In the genomic region with DNA sequence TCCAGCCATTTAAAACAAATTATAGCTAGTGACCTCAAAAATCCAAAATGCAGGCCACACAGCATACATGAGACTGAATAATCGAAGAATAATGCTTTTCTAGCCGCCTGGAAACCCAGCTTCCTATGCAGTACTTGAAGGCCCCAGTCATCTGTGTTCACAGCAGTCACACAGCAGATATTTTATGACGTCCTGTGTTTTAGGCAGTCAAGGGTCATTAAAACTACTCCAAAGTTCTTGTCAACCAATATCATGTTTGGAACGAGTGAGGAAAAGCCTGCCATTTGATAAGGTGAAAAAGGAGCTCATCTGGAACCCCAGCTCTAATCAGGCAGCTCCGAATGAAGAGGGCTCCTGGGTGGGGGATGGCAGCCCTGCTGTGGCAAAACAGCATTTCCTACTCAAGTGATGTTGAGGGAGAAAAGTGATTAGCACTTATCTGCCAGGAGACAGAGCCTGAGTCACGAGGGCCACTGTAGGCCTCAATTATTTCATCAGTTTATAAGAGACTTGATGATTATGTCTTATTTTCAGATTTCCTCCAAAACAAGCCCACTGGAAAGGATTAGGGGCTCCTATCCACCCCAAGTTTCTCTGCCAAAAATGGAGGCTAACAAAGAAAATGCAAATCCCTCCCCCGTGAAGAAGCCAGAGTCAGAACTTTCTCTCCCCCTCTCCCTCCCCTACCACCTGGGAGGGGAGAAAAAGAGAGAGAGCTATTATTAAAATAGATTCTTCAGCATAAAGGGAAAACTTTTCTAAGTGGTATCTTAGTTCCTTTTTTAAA, we compare ENCODE assay signal across 8 mouse cellular contexts. TPM values are rescaled to one million over a fixed set of nuclear protein-coding genes. Genes with fewer than 3 reads are reported as not detected.
DNase-seq lines count a peak whose midpoint lies in the region; ATAC-seq and TF ChIP-seq lines count a peak whose summit lies in the region.

No protein-coding gene starts in this region.

- no peak for ATAC-seq in embryonic facial prominence, embryonic 13.5 days (ENCODE audit: insufficient number of reproducible peaks, insufficient read depth, low FRiP score, low TSS enrichment, low read depth)
- no peak for ATAC-seq in intestine, embryonic 16.5 days
- no peak for ATAC-seq in neural tube, embryonic 12.5 days (ENCODE audit: low FRiP score, low read depth)
- ATAC-seq in frontal cortex, adult (ENCODE audit: low TSS enrichment): no peak

- H3K27me3 ChIP-seq in embryonic facial prominence, embryonic 13.5 days: no peaks in the 10 kb centered on the region
- H3K27me3 ChIP-seq in intestine, embryonic 16.5 days (replicated peaks; ENCODE audit: control insufficient read depth, insufficient read depth, low read length): no peaks in the 10 kb centered on the region
- no peaks in the 10 kb centered on the region for H3K27me3 ChIP-seq in neural tube, embryonic 12.5 days (replicated peaks)

- no peak for TF ChIP-seq CTCF in lung, adult 2 months (IDR thresholded peaks at IDR 0.05; ENCODE audit: insufficient read depth, low read length)

- peak; percentile 40 for DNase-seq in lung, postnatal 36 days
- DNase-seq in lung, adult 2 months: no peak
- DNase-seq in urinary bladder, postnatal 10 days (ENCODE audit: low spot score): no peak
- DNase-seq in gastrocnemius, adult 18-20 months (ENCODE audit: low spot score): no peak

- H3K4me3 ChIP-seq in lung, adult 2 months (replicated peaks; ENCODE audit: extremely low read depth, low read depth, low read length): no peak overlapping the region
- peak overlapping the region; percentile 89 for H3K4me3 ChIP-seq in embryonic facial prominence, embryonic 13.5 days
- no peak overlapping the region for H3K4me3 ChIP-seq in intestine, embryonic 16.5 days (ENCODE audit: low read length)
- no peak overlapping the region for H3K4me3 ChIP-seq in neural tube, embryonic 12.5 days

- peak overlapping the region; percentile 59 for H3K9ac ChIP-seq in embryonic facial prominence, embryonic 13.5 days
- H3K9ac ChIP-seq in intestine, embryonic 16.5 days (ENCODE audit: low read depth, low read length): no peak overlapping the region
- H3K9ac ChIP-seq in neural tube, embryonic 12.5 days: no peak overlapping the region

- H3K4me2 ChIP-seq in embryonic facial prominence, embryonic 13.5 days: peak overlapping the region; percentile 73
- H3K4me2 ChIP-seq in intestine, embryonic 16.5 days (ENCODE audit: low read depth, low read length): peak overlapping the region; percentile 82
- peak overlapping the region; percentile 75 for H3K4me2 ChIP-seq in neural tube, embryonic 12.5 days (replicated peaks)

- WGBS in lung, adult 2 months: 22% methylated on average over 7 of the region's 7 CpGs
- WGBS in embryonic facial prominence, embryonic 13.5 days: 16% methylated on average over 7 of the region's 7 CpGs
- 17% methylated on average over 7 of the region's 7 CpGs for WGBS in intestine, embryonic 16.5 days
- WGBS in neural tube, embryonic 12.5 days: 19% methylated on average over 7 of the region's 7 CpGs

- no peaks in the 10 kb centered on the region for H3K9me3 ChIP-seq in embryonic facial prominence, embryonic 13.5 days
- H3K9me3 ChIP-seq in intestine, embryonic 16.5 days (ENCODE audit: control insufficient read depth, low read length): no peaks in the 10 kb centered on the region
- H3K9me3 ChIP-seq in neural tube, embryonic 12.5 days: no peaks in the 10 kb centered on the region

- peaks cover 29% of the 10 kb centered on the region for H3K4me1 ChIP-seq in lung, adult 2 months (ENCODE audit: control insufficient read depth, insufficient read depth, low read length)
- H3K4me1 ChIP-seq in embryonic facial prominence, embryonic 13.5 days: peaks cover 57% of the 10 kb centered on the region
- H3K4me1 ChIP-seq in intestine, embryonic 16.5 days (ENCODE audit: control insufficient read depth, insufficient read depth, low read length): peaks cover 36% of the 10 kb centered on the region
- peaks cover 54% of the 10 kb centered on the region for H3K4me1 ChIP-seq in neural tube, embryonic 12.5 days

- H3K27ac ChIP-seq in embryonic facial prominence, embryonic 13.5 days: peak overlapping the region; percentile 96
- peak overlapping the region; percentile 66 for H3K27ac ChIP-seq in intestine, embryonic 16.5 days (ENCODE audit: low read length)
- H3K27ac ChIP-seq in neural tube, embryonic 12.5 days: no peak overlapping the region

- H3K36me3 ChIP-seq in embryonic facial prominence, embryonic 13.5 days: no peaks in the 10 kb centered on the region
- H3K36me3 ChIP-seq in intestine, embryonic 16.5 days (ENCODE audit: control insufficient read depth, insufficient read depth, low read length): no peaks in the 10 kb centered on the region
- H3K36me3 ChIP-seq in neural tube, embryonic 12.5 days: peaks cover 4% of the 10 kb centered on the region; the same call in 1 of the 2 replicates

- TF ChIP-seq POLR2A in lung, adult 2 months (IDR thresholded peaks at IDR 0.05; ENCODE audit: borderline replicate concordance, extremely low read depth, low read depth, low read length): no peak

RNA-seq across cellular contexts. Expression of a gene that starts 19.2 kb away (rescaled TPM):
- 13.7 and 19.8 TPM in 2 replicates for polyA plus RNA-seq in lung, adult 2 months (2012; rRNA removed)
- polyA plus RNA-seq in embryonic facial prominence, embryonic 13.5 days (2015; fragmentation: Nextera tagmentation; extraction: Ambion mirVana): 4.7 and 5.2 TPM in 2 replicates
- 2.4 and 2.9 TPM in 2 replicates for polyA plus RNA-seq in intestine, embryonic 16.5 days (2015; fragmentation: Nextera tagmentation; extraction: Ambion mirVana)
- 2.3 and 2.5 TPM in 2 replicates for polyA plus RNA-seq in neural tube, embryonic 12.5 days (2016; fragmentation: Nextera tagmentation; extraction: Ambion mirVana)
- total RNA-seq in gastrocnemius, adult 18-20 months (2021): 1 to 10 TPM; 3.8 to 5.5 TPM
